Mouse (Mus musculus) midbrain, embryonic 13.5 days (tissue): ENCODE results near the gene Dnttip1. TPM values are rescaled to one million over a fixed set of nuclear protein-coding genes. Genes with fewer than 3 reads are reported as not detected.
A peak's percentile ranks its signal among the peaks of the same experiment; 100 is the strongest.

Experiments
- ATAC-seq: fragments of 200-750 bp; cut with Nextera tagmentation; 2 replicates; pipeline ENCODE4 v1.8.0; 2017; ENCODE audit warnings: mild to moderate bottlenecking, moderate TSS enrichment, moderate library complexity
- H3K27ac ChIP-seq: fragments of 300-500 bp; sonication (generic); 2 replicates; pipeline ENCODE4 v1.5.1; 2015; ENCODE audit warnings: inconsistent platforms, mild to moderate bottlenecking, moderate library complexity
- H3K27me3 ChIP-seq: fragments of 300-500 bp; sonication (generic); 2 replicates; pipeline ENCODE4 v1.6.1; 2015; ENCODE audit warnings: mild to moderate bottlenecking, inconsistent platforms
- H3K36me3 ChIP-seq: fragments of 300-500 bp; sonication (generic); 2 replicates; pipeline ENCODE4 v1.6.1; 2015; ENCODE audit warnings: mild to moderate bottlenecking, inconsistent platforms
- H3K4me1 ChIP-seq: fragments of 300-500 bp; sonication (generic); replicated peaks from 2 replicates; pipeline ENCODE4 v1.6.1; 2015; ENCODE audit warnings: inconsistent platforms
- H3K4me2 ChIP-seq: fragments of 300-500 bp; sonication (generic); replicated peaks from 2 replicates; pipeline ENCODE4 v1.6.1; 2015; ENCODE audit warnings: moderate library complexity, mild to moderate bottlenecking, inconsistent platforms
- H3K4me3 ChIP-seq: fragments of 300-500 bp; sonication (generic); replicated peaks from 2 replicates; pipeline ENCODE4 v1.5.1; 2015; ENCODE audit warnings: mild to moderate bottlenecking, inconsistent platforms
- H3K9ac ChIP-seq: fragments of 300-500 bp; sonication (generic); replicated peaks from 2 replicates; pipeline ENCODE4 v1.6.1; 2015; ENCODE audit warnings: mild to moderate bottlenecking, inconsistent platforms
- H3K9me3 ChIP-seq: fragments of 300-500 bp; sonication (generic); 2 replicates; pipeline ENCODE4 v1.6.1; 2016; ENCODE audit warnings: mild to moderate bottlenecking, inconsistent platforms
- WGBS: fragments of 180-500 bp; shearing (Covaris S2); methylation state at CpG from one replicate; pipeline ENCODE4 v1.1.7; 2015; 5-methylcytosine and 5-hydroxymethylcytosine counted together
- polyA plus RNA-seq: library from polyadenylated mRNA; unstranded; fragments of >200 nt; fragmentation: Nextera tagmentation; extraction: Ambion mirVana; gene quantifications from 2 replicates; pipeline ENCODE4 v1.2.1, GENCODE M21; 2015

Gene Dnttip1
- polyA plus RNA-seq, 1 experiment from 2014 or later = 65.4 TPM

- Histone ChIP-seq H3K27me3 (no peaks in the 10 kb centered on the region), H3K27ac (no peak overlapping the region), H3K4me2 (no peak overlapping the region), H3K9ac (no peak overlapping the region), H3K9me3 (no peaks in the 10 kb centered on the region), H3K4me3 (no peak overlapping the region), H3K36me3 (peaks cover 9% of the 10 kb centered on the region; the same call in 1 of the 2 replicates), H3K4me1 (peaks cover 26% of the 10 kb centered on the region)
- no peak for ATAC-seq
- 90% methylated on average over 5 of the region's 5 CpGs for WGBS
These were observed 28.2 kb downstream of the Dnttip1 start for GRCm38 (mm10) chr2:164773989-164774364.

GRCm38 (mm10) chr2:164776130-164776529 is 30.3 kb downstream of the Dnttip1 start:
- Histone ChIP-seq H3K4me1 (peaks cover 13% of the 10 kb centered on the region), H3K27me3 (no peaks in the 10 kb centered on the region), H3K4me3 (no peak overlapping the region), H3K4me2 (no peak overlapping the region), H3K9me3 (no peaks in the 10 kb centered on the region), H3K9ac (no peak overlapping the region), H3K36me3 (peaks cover 9% of the 10 kb centered on the region; the same call in 1 of the 2 replicates), H3K27ac (no peak overlapping the region)
- 89% methylated on average over 6 of the region's 6 CpGs for WGBS
- ATAC-seq = no peak

GRCm38 (mm10) chr2:164776801-164777200 is 31.0 kb downstream of the Dnttip1 start:
- no peak overlapping the region for H3K9ac ChIP-seq
- no peaks in the 10 kb centered on the region for H3K9me3 ChIP-seq
- WGBS = 72% methylated on average over 17 of the region's 17 CpGs
- H3K4me3 ChIP-seq = no peak overlapping the region
- no peak overlapping the region for H3K4me2 ChIP-seq
- H3K27ac ChIP-seq = no peak overlapping the region
- H3K36me3 ChIP-seq = peaks cover 4% of the 10 kb centered on the region; the same call in 1 of the 2 replicates
- H3K27me3 ChIP-seq = no peaks in the 10 kb centered on the region
- no peak for ATAC-seq
- peaks cover 6% of the 10 kb centered on the region for H3K4me1 ChIP-seq

- Histone ChIP-seq H3K27me3 (no peaks in the 10 kb centered on the region), H3K4me3 (no peak overlapping the region)
- ATAC-seq = no peak
These were observed 31.6 kb downstream of the Dnttip1 start for GRCm38 (mm10) chr2:164777246-164778014.

GRCm38 (mm10) chr2:164778015-164778287 is 32.2 kb downstream of the Dnttip1 start:
- Histone ChIP-seq H3K9me3 (no peaks in the 10 kb centered on the region), H3K4me2 (no peak overlapping the region), H3K36me3 (peaks cover 2% of the 10 kb centered on the region; the same call in 1 of the 2 replicates), H3K9ac (no peak overlapping the region), H3K27me3 (0 out of 2 replicates have a peak, but pooled peaks cover 4% of the 10 kb centered on the region), H3K27ac (no peak overlapping the region), H3K4me3 (no peak overlapping the region), H3K4me1 (no peaks in the 10 kb centered on the region)
- no peak for ATAC-seq
- WGBS = 88% methylated on average over 11 of the region's 11 CpGs

More at GRCm38 (mm10) chr2:164777246-164778014, 31.6 kb downstream of the Dnttip1 start:
- 86% methylated on average over 30 of the region's 30 CpGs for WGBS
- H3K4me1 ChIP-seq = no peaks in the 10 kb centered on the region
- peaks cover 4% of the 10 kb centered on the region; the same call in 1 of the 2 replicates for H3K36me3 ChIP-seq
- H3K27ac ChIP-seq = no peak overlapping the region
- no peak overlapping the region for H3K4me2 ChIP-seq
- no peaks in the 10 kb centered on the region for H3K9me3 ChIP-seq
- H3K9ac ChIP-seq = no peak overlapping the region

- Histone ChIP-seq H3K9ac (no peak overlapping the region), H3K9me3 (no peaks in the 10 kb centered on the region), H3K4me1 (no peaks in the 10 kb centered on the region), H3K27ac (no peak overlapping the region), H3K4me2 (no peak overlapping the region), H3K4me3 (no peak overlapping the region), H3K27me3 (peaks cover 6% of the 10 kb centered on the region; the same call in 1 of the 2 replicates), H3K36me3 (no peaks in the 10 kb centered on the region)
- WGBS = 85% methylated on average over 7 of the region's 7 CpGs
- no peak for ATAC-seq
These were observed 33.0 kb downstream of the Dnttip1 start for GRCm38 (mm10) chr2:164778809-164779208.

GRCm38 (mm10) chr2:164779481-164780086 is 33.8 kb downstream of the Dnttip1 start, which contains the start of gene Tnnc2:
Gene Tnnc2 (minus strand): TSS chr2:164779967.
- WGBS = 74% methylated on average over 8 of the region's 8 CpGs
- no peak within 1 kb of the TSS for H3K27ac ChIP-seq
- H3K4me3 ChIP-seq = no peak within 1 kb of the TSS
- ATAC-seq = no peak
- H3K9me3 ChIP-seq = no peaks in the 10 kb centered on the region
- H3K27me3 ChIP-seq = peaks cover 12% of the 10 kb centered on the region; the same call in 1 of the 2 replicates
- H3K4me1 ChIP-seq = 0 out of 2 replicates have a peak, but pooled peaks cover under 1% of the 10 kb centered on the region
- H3K9ac ChIP-seq = no peak within 1 kb of the TSS
- no peaks in the 10 kb centered on the region for H3K36me3 ChIP-seq
- no peak within 1 kb of the TSS for H3K4me2 ChIP-seq

GRCm38 (mm10) chr2:164781876-164782275 is 36.1 kb downstream of the Dnttip1 start:
- Histone ChIP-seq H3K4me2 (no peak overlapping the region), H3K4me3 (no peak overlapping the region), H3K4me1 (peaks cover 18% of the 10 kb centered on the region), H3K9me3 (no peaks in the 10 kb centered on the region), H3K36me3 (no peaks in the 10 kb centered on the region), H3K9ac (no peak overlapping the region), H3K27me3 (peaks cover 12% of the 10 kb centered on the region; the same call in 1 of the 2 replicates), H3K27ac (no peak overlapping the region)
- 76% methylated on average over 4 of the region's 4 CpGs for WGBS
- no peak for ATAC-seq

- Histone ChIP-seq H3K9ac (no peak overlapping the region), H3K9me3 (no peaks in the 10 kb centered on the region), H3K4me3 (no peak overlapping the region), H3K4me2 (no peak overlapping the region), H3K27ac (no peak overlapping the region), H3K4me1 (peaks cover 22% of the 10 kb centered on the region), H3K36me3 (peaks cover 3% of the 10 kb centered on the region; the same call in 1 of the 2 replicates), H3K27me3 (peaks cover 12% of the 10 kb centered on the region; the same call in 1 of the 2 replicates)
- ATAC-seq = no peak
- 76% methylated on average over 7 of the region's 7 CpGs for WGBS
These were observed 38.3 kb downstream of the Dnttip1 start for GRCm38 (mm10) chr2:164783926-164784581.

- 21% methylated on average over 7 of the region's 7 CpGs for WGBS
- Histone ChIP-seq H3K9me3 (no peaks in the 10 kb centered on the region), H3K9ac (peak overlapping the region; percentile 65), H3K4me3 (peak overlapping the region; percentile 59), H3K4me1 (peaks cover 22% of the 10 kb centered on the region), H3K27ac (no peak overlapping the region), H3K36me3 (peaks cover 8% of the 10 kb centered on the region), H3K27me3 (peaks cover 12% of the 10 kb centered on the region; the same call in 1 of the 2 replicates), H3K4me2 (peak overlapping the region; percentile 64)
- no peak for ATAC-seq
These were observed 39.2 kb downstream of the Dnttip1 start for GRCm38 (mm10) chr2:164784869-164785420.

- peak within 1 kb of the TSS; percentile 59 for H3K4me3 ChIP-seq
These were observed 40.0 kb downstream of the Dnttip1 start, which contains the start of gene Snx21 for GRCm38 (mm10) chr2:164785481-164786387. Gene Snx21 (plus strand): TSS chr2:164785823.

More at GRCm38 (mm10) chr2:164785481-164786387, 40.0 kb downstream of the Dnttip1 start, which contains the start of gene Snx21:
- Histone ChIP-seq H3K27ac (peak within 1 kb of the TSS; percentile 35; the same call in 1 of the 2 replicates), H3K4me1 (peaks cover 22% of the 10 kb centered on the region), H3K36me3 (peaks cover 15% of the 10 kb centered on the region), H3K4me2 (peak within 1 kb of the TSS; percentile 64), H3K9ac (peak within 1 kb of the TSS; percentile 65), H3K9me3 (no peaks in the 10 kb centered on the region), H3K27me3 (peaks cover 12% of the 10 kb centered on the region; the same call in 1 of the 2 replicates)
- WGBS = under 1% methylated on average over 82 of the region's 89 CpGs
- ATAC-seq = peak; percentile 87
